Mouse (Mus musculus) G1E (cell line): ENCODE results near the gene Nmnat2.

ENCODE experiments used
- CTCF ChIP-seq: IDR thresholded peaks from 2 replicates; pipeline ENCODE4 v1.5.1; 2012; ENCODE audit warnings: low read depth, low read length, inconsistent platforms, mixed read lengths
- GATA1 ChIP-seq: IDR thresholded peaks from 2 replicates; pipeline ENCODE4 v1.6.1; 2012; ENCODE audit warnings: borderline replicate concordance, low read length, inconsistent platforms, mixed read lengths
- TAL1 ChIP-seq: conservative IDR thresholded peaks from 2 replicates; pipeline ENCODE4 v1.6.1; 2012; ENCODE audit warnings: low read depth, low read length, inconsistent platforms, mixed read lengths

GRCm38 (mm10) chr1:153059626-153060025, 104.8 kb downstream of the Nmnat2 start:
- TF ChIP-seq CTCF, result no peak
- TF ChIP-seq GATA1, result no peak
- no peak for TF ChIP-seq TAL1
